Mouse (Mus musculus) limb, embryonic 14.5 days (tissue): ENCODE measurements at regions not wholly inside any gene's neighbourhood (a gene's known extent, or its start where the extent isn't known, plus 50 kb on each side); places are given as distances from the start of the nearest gene placed in this dataset.

Experiments used
- ATAC-seq: fragments of 200-750 bp; cut with Nextera tagmentation; 2 replicates; pipeline ENCODE4 v1.8.0; 2017; ENCODE audit warnings: low read depth, moderate number of reproducible peaks, moderate TSS enrichment; ENCODE audit not compliant: low FRiP score
- DNase-seq: peaks from one replicate; pipeline ENCODE4 v3.0.0-alpha.2; 2015; ENCODE audit warnings: low spot score
- H3K27ac ChIP-seq: fragments of 300-500 bp; sonication (generic); replicated peaks from 2 replicates; pipeline ENCODE4 v1.5.1; 2014; ENCODE audit warnings: low read depth, mild to moderate bottlenecking, low read length, moderate library complexity, mixed read lengths
- H3K27me3 ChIP-seq: fragments of 300-500 bp; sonication (generic); 2 replicates; pipeline ENCODE4 v1.6.1; 2014; ENCODE audit warnings: low read length, mixed read lengths; ENCODE audit not compliant: control insufficient read depth, insufficient read depth
- H3K36me3 ChIP-seq: fragments of 300-500 bp; sonication (generic); 2 replicates; pipeline ENCODE4 v1.6.1; 2014; ENCODE audit warnings: mild to moderate bottlenecking, low read length, moderate library complexity, mixed read lengths; ENCODE audit not compliant: control insufficient read depth, insufficient read depth
- H3K4me1 ChIP-seq: fragments of 300-500 bp; sonication (generic); 2 replicates; pipeline ENCODE4 v1.6.1; 2014; ENCODE audit warnings: antibody characterized with exemption, low read length, mixed read lengths; ENCODE audit not compliant: control insufficient read depth, insufficient read depth
- H3K4me2 ChIP-seq: fragments of 300-500 bp; sonication (generic); replicated peaks from 2 replicates; pipeline ENCODE4 v1.6.1; 2014; ENCODE audit warnings: low read depth, mild to moderate bottlenecking, low read length, moderate library complexity; ENCODE audit not compliant: severe bottlenecking
- H3K4me3 ChIP-seq: fragments of 300-500 bp; sonication (generic); replicated peaks from 2 replicates; pipeline ENCODE4 v1.5.1; 2014; ENCODE audit warnings: low read length
- H3K9ac ChIP-seq: fragments of 300-500 bp; sonication (generic); 2 replicates; pipeline ENCODE4 v1.6.1; 2014; ENCODE audit warnings: mild to moderate bottlenecking, low read depth, low read length, moderate library complexity; ENCODE audit not compliant: severe bottlenecking
- H3K9me3 ChIP-seq: fragments of 300-500 bp; sonication (generic); 2 replicates; pipeline ENCODE4 v1.6.1; 2016; ENCODE audit warnings: low read length; ENCODE audit not compliant: control insufficient read depth
- POLR2A ChIP-seq: fragments of 200-500 bp; IDR thresholded peaks from 2 replicates; pipeline ENCODE4 v1.8.0; 2012; ENCODE audit warnings: inconsistent platforms, mild to moderate bottlenecking, moderate library complexity, borderline replicate concordance; ENCODE audit not compliant: insufficient read depth, insufficient read length; ENCODE audit errors: extremely low read depth
- WGBS: fragments of 180-500 bp; shearing (Covaris S2); extraction: QIAGEN DNeasy Blood & Tissue Kit; methylation state at CpG from one replicate; pipeline ENCODE4 v1.1.7; 2014; 5-methylcytosine and 5-hydroxymethylcytosine counted together

DNA sequence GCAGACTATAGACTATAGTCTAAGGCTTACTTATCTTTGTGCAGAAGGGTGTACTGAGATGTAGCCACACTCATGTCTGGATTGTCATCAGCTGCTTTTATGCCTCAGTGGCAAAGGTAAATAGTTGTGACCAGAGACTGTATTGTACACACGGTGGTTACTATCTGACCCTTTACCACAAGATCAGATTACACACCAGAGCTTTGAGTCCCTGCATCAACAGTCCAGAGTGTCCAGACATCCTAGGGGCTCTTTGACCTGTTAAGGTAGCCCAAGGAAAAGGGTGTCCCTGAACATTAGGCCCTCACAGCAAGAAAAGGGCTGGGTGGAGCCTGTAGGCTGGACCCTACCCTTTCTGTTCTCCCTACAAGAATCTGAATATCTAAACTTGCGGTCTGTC, 436.4 kb downstream of the Fut8 start:
- WGBS: 47% methylated on average over 2 of the region's 2 CpGs
- H3K9ac ChIP-seq: no peak overlapping the region
- no peak overlapping the region for H3K4me2 ChIP-seq
- no peak for TF ChIP-seq POLR2A
- DNase-seq (no peak), ATAC-seq (no peak)
- no peak overlapping the region for H3K4me3 ChIP-seq
- H3K4me1 ChIP-seq: 0 out of 2 replicates have a peak, but pooled peaks cover 6% of the 10 kb centered on the region
- no peaks in the 10 kb centered on the region for H3K36me3 ChIP-seq
- no peaks in the 10 kb centered on the region for H3K9me3 ChIP-seq
- H3K27me3 ChIP-seq: no peaks in the 10 kb centered on the region
- H3K27ac ChIP-seq: no peak overlapping the region

DNA sequence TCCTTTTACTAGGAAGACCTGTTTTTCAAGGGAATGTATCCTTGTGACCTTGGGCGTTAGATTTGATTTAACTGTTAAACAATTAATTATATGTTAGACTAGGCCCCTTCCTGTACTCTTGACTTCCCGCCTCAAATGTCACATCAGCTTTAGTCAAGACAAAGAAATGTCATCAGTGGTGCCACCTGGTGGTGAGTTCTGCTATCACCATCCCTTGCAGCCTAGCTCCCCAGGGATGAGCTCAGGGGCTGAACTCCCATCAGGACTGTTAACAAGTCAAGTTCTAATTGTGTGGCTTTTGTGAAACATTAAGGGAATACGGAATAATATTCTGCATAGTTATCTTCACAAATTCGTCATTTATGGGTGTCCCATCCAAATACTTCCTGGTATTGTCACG, 436.8 kb downstream of the Fut8 start:
- H3K36me3 ChIP-seq: no peaks in the 10 kb centered on the region
- no peak for TF ChIP-seq POLR2A
- peak; percentile 50 for DNase-seq
- H3K9me3 ChIP-seq: no peaks in the 10 kb centered on the region
- no peaks in the 10 kb centered on the region for H3K27me3 ChIP-seq
- no peak for ATAC-seq
- no peak overlapping the region for H3K9ac ChIP-seq
- H3K27ac ChIP-seq: no peak overlapping the region
- WGBS: 83% methylated on average over 5 of the region's 5 CpGs
- 0 out of 2 replicates have a peak, but pooled peaks cover 6% of the 10 kb centered on the region for H3K4me1 ChIP-seq
- no peak overlapping the region for H3K4me3 ChIP-seq
- H3K4me2 ChIP-seq: no peak overlapping the region

DNA sequence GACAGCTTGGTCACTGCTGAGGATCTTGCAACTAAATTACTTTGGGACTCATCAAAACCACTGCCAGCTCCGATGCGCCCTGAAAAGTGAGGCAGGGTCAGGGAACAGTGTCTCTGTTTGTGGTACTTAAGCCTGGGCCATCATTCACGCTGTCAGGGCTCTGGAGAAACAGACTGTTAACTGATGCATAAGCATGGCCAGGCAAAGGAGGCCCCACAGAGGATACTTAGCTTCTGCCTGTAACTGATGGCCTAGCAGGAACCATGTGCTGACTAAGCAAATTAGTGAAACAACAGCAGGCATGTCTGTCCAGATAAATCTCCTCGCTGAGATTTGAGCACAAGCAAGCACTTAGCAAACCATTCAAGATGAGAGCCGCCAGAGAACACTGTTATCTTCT, 440.1 kb downstream of the Fut8 start:
- no peaks in the 10 kb centered on the region for H3K27me3 ChIP-seq
- no peak for ATAC-seq
- no peak overlapping the region for H3K4me2 ChIP-seq
- H3K4me1 ChIP-seq: 0 out of 2 replicates have a peak, but pooled peaks cover 6% of the 10 kb centered on the region
- WGBS: 32% methylated on average over 5 of the region's 5 CpGs
- no peak for TF ChIP-seq POLR2A
- DNase-seq: no peak
- H3K9ac ChIP-seq: no peak overlapping the region
- H3K9me3 ChIP-seq: no peaks in the 10 kb centered on the region
- H3K27ac ChIP-seq: no peak overlapping the region
- H3K36me3 ChIP-seq: no peaks in the 10 kb centered on the region
- no peak overlapping the region for H3K4me3 ChIP-seq

DNA sequence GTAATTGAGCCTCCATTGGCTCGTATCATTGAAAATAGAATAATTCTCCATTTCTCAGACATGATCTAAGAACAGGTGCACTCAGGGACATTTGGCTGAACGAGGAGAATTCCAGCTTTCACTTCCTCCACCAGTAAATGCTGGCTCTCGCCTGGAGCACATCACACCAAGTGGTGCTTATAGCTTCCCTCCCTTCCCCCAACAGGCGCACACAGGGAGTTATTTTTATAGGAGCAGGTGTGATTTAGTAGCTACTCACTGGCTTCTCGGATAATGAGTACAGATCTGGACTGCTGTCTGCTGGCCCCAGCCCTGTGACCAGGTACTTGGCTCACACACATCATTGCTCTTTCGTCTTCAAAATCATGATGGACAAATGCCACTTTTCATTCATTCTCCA, 456.2 kb downstream of the Fut8 start:
- 15% methylated on average over 6 of the region's 6 CpGs for WGBS
- H3K4me3 ChIP-seq: no peak overlapping the region
- no peak overlapping the region for H3K27ac ChIP-seq
- peaks cover 8% of the 10 kb centered on the region; the same call in 1 of the 2 replicates for H3K4me1 ChIP-seq
- H3K27me3 ChIP-seq: no peaks in the 10 kb centered on the region
- DNase-seq: peak; percentile 59
- no peak overlapping the region for H3K4me2 ChIP-seq
- no peak for TF ChIP-seq POLR2A
- H3K36me3 ChIP-seq: no peaks in the 10 kb centered on the region
- peak; percentile 67 for ATAC-seq
- no peaks in the 10 kb centered on the region for H3K9me3 ChIP-seq
- H3K9ac ChIP-seq: no peak overlapping the region

DNA sequence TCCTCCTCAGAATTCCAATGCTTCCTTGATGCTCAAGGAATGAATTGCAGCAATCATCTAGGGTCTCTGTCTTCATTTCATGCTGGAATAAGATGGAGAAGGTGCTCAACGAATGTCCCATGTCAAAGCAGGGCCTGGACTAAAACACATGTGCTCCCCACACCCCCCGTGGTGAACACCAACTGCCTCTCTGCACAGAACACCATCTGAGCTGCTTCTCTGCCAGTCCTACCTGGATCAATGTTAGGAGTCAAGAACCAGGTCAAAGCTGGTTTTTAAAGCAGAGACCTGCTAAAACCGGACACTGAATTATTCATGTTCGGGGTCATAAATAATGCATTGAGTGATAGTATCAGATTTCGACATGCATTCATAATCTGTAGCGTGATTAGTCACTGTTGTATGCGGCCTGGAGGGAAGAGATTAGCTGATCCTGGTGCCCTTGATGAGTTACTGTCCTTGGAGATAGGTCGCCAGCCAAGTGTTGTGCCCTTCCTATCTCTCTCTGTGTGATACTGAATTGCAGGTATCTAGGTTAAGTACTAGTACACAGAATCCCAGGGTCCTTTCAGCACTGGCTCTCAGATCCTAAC, 458.2 kb downstream of the Fut8 start:
- ATAC-seq (no peak), DNase-seq (no peak)
- H3K9ac ChIP-seq: no peak overlapping the region
- H3K4me1 ChIP-seq: peaks cover 8% of the 10 kb centered on the region; the same call in 1 of the 2 replicates
- TF ChIP-seq POLR2A: no peak
- 86% methylated on average over 8 of the region's 8 CpGs for WGBS
- H3K4me2 ChIP-seq: no peak overlapping the region
- no peaks in the 10 kb centered on the region for H3K9me3 ChIP-seq
- H3K27ac ChIP-seq: no peak overlapping the region
- H3K27me3 ChIP-seq: no peaks in the 10 kb centered on the region
- no peak overlapping the region for H3K4me3 ChIP-seq
- no peaks in the 10 kb centered on the region for H3K36me3 ChIP-seq
